Mouse (Mus musculus): ENCODE data around the gene Npr1.

Npr1 gene

DNA sequence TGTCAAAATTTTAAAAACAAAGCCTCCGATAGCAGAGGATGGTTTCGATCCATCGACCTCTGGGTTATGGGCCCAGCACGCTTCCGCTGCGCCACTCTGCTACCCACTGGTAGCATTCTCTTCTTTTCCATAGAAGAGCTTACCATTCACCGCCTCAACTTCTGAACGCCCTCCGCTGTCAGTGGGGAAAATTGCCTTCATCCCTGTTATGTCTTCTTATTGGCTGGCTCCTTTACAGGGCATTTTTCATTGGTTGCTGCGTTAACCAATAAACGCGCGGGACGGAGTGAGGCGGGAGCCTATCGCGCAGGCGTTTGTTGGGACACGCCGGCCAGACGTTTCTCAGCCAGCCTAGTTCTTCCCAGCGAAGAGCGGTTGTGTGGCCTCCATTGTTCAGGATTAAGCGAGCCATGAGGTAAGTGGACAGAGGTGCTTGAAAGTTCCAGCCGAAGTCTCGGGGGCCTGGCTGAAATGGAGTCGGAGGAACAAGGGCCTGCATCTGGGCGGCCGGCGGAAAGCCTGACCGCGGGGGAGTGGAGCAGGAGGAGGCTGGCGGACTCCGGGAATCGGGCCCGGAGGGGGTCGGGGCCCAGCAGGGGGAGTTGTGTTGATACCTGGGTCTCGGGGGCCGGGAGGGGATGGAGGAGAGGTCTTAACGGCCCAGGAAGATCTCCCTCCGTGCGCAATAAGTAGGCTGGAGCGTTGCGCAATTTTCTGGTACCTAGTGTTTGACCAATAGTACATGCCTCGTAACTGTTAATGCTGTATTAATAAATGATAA, 10.4 kb upstream of the Npr1 start, which contains the start of gene Ilf2:
TSS of gene Ilf2 (plus strand) at position 296 of the 781 bp plus-strand sequence.
- peak; percentile 96 to 98 for DNase-seq (ENCODE audit: low spot score in 2 of 2)

DNA sequence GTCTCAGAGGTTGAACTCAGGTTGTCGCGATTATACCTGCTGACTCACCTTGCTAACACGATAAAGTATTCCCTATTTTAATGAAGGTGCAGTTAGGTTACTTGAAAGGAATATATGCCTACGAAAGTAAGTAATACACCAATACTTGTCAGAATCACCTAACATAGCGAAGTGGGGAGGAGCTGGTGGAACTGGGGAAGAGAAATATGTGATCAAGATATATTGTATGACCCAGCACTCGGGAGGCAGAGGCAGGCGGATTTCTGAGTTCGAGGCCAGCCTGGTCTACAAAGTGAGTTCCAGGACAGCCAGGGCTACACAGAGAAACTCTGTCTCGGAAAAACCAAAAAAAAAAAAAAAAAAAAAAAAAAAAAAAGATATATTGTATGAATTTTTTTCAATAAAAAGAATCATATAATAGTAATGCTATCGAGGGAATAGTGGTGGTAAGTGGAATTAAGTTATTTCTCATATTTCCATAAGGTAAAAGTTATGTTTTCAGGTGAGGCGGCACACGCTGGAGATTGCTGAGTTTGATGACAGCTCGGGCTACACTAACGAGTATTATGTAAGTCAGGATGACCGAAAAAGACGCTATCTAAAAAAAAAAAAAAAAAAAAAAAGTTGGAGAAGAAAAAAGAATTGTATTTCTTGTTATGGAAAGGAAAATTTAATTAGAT, 9.6 kb upstream of the Npr1 start:
- DNase-seq (ENCODE audit: low spot score in 2 of 2) = no peak

DNA sequence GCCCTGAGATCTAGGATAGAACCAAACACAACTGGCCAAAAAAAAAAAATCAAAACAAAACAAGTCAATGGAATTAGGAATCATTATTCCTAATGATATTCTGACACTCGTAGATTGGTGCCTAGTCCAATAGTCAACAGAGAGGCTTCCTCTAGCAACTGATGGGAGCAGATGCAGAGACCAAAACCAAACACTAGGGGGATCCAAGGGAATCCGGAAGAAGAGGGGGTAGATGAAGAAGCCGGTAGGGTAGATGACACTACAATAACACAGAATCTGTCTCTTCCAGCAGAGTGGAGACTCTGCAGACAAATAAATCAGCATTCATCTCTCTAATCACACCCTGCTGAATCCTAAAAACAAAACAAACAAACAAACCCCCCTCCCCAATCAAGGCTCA, 6.5 kb upstream of the Npr1 start:
- DNase-seq (ENCODE audit: low spot score in 2 of 2) = peak in 1 of 2 experiments; percentile 42

DNA sequence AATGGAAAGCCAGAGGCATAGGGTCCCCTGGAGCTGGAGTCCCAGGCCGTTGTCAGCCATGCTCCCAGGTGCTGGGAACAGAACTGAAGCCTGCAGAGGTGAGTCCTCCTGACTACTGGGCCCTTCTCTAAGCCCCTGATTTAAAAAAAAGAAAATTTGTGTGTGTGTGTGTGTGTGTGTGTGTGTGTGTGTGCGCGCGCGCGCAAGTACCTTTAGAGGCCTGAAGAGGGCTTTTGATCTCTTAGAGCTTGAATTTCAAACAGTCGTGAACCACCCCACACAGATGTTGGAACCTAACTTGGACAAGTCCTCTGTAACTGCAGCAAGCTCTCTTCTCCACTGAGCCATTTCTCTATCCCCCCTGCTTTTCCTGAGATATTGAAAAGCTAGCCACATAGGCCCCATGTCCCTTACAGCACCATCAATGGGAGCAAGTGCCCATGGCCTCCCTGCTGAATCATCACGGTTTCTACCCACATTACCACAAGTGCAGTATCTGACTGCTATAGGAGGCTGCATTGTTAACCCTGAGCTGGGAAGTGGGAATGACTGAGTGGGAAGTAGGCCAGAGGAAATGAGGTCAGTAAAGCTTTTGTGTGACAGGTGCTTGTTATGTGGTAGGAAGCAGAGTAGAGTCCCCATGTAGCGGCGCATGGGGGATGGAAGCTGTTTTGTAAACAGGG, 2.1 kb upstream of the Npr1 start:
- no peak for DNase-seq (ENCODE audit: low spot score in 2 of 2)

DNA sequence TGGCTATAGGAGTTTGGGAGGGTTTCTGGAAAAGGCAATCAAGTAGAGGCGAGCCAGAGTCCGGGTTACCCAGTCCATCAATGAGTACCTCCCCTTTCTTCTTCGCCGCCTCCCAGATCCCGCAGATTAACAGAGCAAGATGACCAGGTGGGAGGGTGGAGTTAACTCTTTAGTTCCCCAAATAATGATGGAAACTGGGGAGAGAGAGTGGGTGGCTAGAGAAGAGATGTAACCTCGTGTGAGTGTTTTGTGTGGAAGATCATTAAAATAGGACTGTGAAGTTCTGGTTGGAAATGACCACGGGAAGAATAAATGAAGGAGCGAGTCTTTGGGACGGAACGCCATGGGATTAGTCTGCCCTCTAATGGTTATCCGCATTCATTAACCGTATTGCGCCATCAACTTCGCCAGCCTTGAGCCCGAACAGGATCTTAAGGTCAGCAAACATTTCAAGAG, 673 bp upstream of the Npr1 start:
- peak in 1 of 2 experiments; percentile 67 for DNase-seq (ENCODE audit: low spot score in 2 of 2)

DNA sequence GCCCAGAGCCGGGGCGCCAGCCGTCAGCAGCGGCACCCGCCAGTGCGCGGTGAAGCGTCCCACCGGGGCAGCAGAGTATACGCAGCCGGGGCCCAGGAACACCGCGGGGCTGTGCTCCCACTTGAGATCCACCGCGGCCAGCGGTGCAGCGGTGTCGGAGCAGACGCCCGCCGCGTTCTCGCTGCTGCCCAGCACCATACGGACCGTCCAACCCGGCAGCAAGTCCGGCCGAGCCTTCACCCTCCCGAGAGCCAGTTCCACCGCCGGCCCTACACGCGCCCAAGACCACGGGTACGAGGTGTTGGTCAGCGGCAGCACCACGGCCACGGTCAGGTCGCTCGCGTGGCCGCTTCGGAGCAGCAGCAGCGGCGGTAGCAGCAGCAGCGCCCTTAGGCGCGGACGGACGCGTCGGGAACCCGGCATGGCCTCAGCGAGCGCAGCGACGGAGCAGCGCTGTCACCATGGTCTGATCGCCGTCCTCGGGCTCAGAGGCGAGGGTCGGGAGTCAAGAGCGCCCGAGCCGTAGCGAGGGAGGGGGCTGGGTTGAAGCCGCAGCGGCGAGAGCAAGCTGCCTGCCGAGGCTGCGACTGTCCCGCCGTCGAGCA, 483 bp downstream of the Npr1 start:
- no peak for DNase-seq (ENCODE audit: low spot score in 2 of 2)

DNA sequence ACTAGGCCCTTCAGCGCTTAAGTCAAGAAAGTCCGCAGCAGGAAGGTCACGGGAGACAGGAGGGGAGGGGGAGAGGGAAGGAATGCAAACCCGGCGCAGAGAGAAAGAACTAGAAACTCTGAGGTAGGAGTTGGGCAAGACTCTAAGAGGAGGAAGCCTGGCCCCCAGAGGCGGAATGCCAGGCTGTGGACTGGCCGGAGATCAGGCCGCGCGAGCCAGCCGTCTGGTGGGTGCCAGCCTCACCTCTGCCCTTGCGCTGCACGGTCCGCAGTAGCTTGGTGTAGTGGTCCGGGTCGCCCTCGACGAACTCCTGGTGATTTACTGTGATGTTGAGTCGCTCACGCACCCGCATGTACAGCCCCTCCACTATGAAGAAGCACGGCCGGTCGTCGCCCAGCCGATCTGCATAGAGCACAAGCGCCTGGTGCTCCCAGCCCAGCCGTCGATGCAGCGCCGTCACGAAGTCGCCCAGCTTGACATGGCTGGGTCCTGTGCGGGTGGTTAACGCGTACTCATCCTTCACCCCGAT, 1.1 kb downstream of the Npr1 start:
- no peak for DNase-seq (ENCODE audit: low spot score in 2 of 2)

DNA sequence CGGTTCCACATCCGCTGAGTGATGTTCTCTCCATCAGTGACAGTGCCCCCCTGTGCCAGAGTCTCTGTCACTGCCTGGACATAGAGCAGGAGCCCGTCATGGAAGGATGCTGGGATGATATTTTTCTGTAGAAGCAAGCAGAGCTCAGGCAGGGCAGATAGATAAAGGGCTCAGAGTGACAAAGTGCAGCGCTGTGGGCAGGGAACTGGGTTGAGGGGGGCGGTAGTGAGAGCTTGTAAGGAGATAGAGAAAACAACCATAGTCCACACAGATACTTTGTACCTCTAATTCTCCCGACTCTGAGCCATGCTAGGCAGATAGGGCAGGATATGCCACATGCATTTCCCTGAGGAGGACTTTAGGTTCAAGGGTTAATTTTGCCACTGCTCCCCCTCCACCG, 3.1 kb downstream of the Npr1 start:
- DNase-seq (ENCODE audit: low spot score in 2 of 2) = no peak

DNA sequence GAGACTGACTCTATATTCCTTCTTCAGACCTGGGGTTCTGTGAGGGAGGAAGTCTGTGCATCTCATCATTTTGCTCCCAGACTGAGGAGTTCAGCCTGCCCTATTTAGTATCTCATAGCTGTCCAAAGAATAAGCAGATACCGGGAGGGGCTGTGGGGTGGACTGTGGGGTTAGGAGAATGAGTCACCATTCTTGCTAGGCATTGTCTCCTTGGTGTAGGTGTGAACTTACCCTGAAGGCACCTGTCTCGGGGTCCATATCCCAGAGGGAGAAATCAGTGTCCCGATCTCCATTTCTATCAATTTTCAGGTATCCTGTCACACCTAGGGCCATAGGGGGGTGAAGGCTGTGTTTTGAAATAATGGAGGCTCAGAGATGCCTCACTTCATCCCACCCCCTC, 3.7 kb downstream of the Npr1 start:
- DNase-seq (ENCODE audit: low spot score in 2 of 2) = no peak

DNA sequence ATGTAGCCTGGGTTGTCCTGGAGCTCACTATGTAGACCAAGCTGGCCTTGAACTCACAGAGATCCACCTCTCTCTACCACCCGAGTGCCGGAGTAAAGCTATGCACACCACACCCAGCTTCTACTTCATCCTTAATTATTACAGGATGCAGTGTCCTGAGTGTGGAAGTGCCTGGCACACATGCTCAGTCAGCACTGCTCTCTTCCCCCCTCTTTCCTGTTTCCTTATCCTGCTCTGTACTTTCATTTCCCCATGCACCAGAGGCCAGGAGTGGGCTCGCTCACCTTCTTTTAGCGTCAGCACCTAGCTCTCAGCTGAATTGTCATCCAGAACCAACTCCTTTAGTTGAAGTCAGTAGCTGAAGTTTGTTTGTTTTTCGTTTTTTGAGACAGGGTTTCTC, 5.4 kb downstream of the Npr1 start:
- DNase-seq (ENCODE audit: low spot score in 2 of 2) = no peak

DNA sequence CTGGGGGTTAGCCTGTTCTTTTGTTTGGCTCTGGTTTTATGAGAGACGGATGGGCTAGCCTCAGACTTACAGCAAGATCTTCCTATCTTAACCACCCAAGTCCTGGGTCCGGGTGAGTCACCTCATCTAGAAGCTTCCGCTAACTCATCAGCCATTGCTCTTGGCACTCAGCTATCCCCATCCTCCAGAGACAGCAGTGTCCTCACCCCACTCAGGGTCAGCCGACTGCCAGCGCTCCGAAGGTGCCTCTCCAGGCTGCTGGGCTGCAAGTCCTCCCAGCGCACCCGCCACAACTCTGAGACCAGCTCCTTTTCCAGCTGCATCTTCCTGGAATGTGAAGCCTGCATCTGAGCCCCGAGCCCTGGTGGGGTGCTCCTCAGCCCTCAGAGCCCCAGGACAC, 5.9 kb downstream of the Npr1 start:
- no peak for DNase-seq (ENCODE audit: low spot score in 2 of 2)

DNA sequence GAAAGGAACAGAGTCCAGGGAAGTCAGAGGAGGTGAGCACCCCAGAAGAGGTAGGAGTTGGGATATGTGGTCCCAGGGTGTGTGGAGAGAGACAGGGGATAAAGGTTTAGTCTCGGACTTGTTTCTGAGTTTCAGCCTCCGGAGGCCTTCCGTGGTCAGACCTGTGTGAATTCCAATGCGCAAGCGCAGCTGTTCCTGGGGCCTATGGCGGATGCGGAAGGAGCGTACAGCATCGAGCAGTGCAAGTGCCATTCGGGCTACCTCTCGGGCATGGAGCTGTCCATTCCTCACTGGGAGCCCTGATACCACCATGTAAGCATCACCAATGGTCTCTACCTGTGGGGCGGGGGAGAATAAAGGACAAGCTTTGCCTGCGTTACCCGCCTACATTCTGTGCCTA, 10.7 kb downstream of the Npr1 start:
- no peak for DNase-seq (ENCODE audit: low spot score in 2 of 2)

DNA sequence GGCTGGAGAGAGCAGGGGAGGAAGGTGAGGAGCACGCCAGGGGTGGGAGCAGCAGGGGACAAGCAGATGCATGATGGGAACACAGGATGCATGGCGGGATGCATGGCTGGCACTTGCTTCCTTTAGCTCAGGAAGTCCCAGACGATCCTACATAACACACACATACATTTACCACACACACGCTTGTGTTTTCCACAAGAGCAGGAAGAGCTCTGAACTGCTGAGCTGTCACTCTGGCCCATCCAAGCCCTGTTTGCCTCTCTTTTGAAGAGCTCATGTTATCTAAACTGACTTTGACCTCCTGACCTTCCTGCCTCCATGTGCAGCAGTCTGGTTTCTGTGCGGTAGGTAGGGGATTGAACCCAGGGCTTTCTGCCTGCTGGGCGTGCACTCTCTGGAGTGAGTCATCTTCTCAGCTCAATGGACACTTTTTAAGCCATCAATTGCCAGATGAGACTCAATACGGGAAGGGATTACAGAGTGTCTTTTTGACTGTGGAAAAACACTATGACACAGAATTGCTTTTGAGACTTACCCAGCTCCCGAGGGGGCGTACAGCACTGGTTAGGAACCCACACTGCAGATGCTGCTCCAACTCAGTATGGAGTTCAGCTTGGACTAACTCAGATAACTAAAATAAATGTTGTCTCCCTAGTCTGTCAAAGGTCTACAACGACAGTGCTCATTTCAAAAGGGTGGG, 14.1 kb downstream of the Npr1 start:
- peak in 1 of 2 experiments; percentile 52 for DNase-seq (ENCODE audit: low spot score in 2 of 2)

DNA sequence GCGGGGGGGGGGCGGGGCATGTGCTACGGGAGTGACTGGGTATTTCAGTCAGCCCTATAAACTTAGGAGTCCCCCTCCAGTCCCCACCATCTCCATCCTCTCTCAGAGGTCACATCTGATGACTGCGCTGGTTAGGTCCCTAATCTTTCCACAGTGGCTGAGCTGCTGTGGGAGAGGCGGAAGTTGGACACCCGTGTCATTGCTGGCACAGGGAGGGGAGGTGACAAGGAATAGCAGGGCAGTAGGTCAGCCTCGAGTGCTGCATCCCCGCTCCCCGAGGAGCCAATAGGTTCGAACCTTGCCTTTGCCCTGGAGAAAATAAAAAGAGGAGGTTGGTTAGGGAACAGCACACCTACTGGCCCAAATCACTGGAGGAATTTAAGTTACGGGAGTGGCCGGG, 14.8 kb downstream of the Npr1 start:
- DNase-seq (ENCODE audit: low spot score in 2 of 2) = no peak

DNA sequence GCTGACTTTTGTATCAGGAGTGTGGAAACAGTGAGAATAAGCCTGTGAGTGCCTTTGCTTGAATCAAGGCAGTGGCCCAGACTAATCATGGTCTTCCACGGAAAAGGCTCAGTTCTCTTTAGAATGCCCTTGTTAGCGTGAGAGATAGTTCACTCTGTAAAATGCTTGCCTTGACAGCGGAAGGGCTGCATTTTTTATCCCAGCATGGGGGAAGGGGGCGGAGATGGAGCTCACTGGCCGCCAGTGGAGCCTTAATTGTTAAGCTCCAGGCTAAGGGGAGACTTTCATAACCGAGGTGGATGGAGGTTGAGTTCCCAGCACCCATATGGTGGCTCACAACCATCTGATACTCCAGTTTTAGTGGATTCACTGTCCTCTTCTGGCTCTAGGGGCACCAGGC, 17.0 kb downstream of the Npr1 start:
- DNase-seq (ENCODE audit: low spot score in 2 of 2) = no peak

DNA sequence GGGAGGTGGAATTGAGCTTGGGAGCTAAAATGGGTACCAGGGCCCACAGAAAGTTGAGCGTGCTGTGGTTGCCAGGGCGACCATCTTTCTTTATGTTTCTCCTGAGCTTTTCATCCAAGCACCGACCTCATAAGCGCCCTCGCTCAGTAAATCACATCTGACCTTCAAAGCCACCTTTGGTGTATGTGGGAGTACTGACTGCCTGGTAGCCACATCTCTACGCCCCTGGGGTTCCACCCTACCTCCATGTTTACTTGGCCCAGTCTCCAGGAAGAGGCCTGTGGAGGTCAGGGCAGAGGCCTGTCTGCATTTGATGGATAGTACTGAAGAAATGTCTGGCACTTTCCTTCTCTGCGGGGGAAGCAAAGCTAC, 18.6 kb downstream of the Npr1 start:
- no peak for DNase-seq (ENCODE audit: low spot score in 2 of 2)

DNA sequence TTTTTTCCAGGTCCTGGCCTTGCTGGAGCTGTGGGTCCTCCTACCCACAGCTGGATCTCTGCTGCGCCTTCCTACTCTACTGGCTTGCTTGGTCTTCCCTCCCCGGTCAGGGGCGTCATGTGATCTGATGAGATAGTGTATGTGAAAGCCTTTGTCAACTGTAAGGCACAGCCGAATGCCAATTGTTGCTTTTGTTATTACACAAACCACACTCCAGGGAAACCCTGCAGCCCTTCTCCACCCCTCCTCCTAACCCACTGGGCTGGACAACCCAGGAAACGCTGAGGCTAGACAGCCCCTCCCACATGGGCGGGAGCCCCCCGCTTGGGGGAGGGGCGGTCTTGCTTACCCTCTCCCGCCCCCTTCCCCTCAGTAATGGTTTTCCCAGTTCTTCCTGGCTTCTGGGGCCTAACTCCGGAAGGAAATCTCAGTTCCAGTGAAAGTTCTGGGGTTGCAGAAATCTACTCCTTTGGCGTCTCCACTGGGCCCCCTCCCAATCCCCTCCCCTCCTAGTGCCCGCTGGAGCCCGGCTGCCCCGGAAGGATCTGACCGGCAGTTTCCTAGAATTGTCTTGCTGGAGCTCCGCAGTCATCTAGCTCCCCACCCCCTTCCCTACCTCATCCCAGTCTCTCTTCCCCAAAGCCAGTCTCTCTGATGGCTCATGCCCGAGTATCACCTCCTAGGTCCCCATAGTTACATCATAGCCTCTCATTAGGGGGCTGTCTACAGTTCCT, 19.1 kb downstream of the Npr1 start:
- DNase-seq (ENCODE audit: low spot score in 2 of 2) = peak; percentile 58 to 63

DNA sequence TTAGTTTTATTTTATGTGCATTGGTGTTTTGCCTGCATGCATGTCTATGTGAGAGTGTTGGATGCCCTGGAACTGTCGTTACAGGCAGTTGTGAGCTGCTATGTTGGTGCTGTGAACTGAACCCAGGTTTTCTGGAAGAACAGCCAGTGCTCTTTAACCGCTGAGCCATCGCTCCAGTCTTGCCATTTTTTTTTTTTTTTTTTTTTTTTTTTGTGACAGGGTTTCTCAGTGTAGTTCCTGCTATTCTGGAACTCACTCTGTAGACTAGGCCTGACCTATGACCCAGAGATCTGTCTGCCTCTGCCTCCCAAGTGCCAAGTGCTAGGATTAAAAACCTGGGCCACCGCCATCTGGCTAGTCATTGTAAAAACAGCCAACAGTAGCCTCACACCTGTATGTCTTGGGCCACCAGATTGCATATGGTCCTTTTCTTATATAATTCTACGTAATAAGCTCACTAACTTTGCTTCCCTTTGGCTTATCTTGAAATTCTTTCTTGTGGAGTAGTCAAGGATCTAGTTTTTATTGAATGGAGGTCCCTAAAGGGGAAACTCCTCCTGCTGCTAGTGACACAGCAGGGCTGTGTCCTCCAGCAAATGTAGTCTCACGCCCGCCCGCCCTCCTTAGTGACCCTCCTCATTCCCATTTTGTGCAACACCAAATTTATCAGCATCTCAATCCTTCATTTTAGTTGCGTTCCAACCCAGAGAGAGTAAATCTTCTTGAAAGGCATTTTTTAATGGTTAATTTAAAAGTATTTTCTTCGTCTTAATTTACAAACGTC, 20.1 kb downstream of the Npr1 start:
- no peak for DNase-seq (ENCODE audit: low spot score in 2 of 2)

DNA sequence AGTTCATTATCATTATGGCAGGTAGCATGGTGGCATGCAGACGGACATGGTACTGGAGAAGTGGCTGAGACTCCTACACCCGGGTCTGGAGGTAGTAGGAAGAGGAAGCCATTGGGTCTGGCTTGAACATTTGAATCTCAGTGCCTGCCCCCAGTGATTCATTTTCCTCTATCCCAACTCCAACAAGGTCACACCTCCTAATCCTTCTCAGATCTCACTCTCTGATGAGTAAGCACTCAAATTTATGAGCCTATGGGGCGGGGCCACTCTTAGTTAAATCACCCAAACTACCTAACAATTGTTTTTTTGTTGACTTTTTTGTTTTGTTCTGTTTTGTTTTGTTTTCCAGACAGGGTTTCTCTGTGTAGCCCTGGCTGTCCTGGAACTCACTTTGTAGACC, 21.7 kb downstream of the Npr1 start:
- DNase-seq (ENCODE audit: low spot score in 2 of 2) = no peak

DNA sequence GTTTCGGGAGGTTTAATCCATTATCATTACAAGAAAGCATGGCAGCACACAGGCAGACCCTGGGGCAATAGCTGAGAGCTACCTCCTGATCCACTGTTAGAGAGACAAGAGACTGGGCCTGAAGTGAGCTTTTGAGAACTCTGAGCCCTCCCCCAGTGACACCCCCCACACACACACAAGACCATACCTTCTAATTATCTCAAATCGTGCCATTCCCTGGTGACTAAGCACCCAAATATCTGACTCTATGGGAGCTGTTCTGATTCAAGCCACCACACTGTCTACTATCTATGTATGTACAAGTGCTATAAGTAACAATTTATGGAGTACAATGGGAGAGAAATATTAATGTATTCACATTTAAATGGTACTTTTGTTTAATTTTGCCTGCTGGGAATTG, 24.9 kb downstream of the Npr1 start:
- DNase-seq (ENCODE audit: low spot score in 2 of 2) = no peak

Measured in left cerebral cortex, adult 9 months (tissue).